Mouse (Mus musculus): ENCODE measurements around the gene Plagl1.

- TF ChIP-seq POLR2A (IDR thresholded peaks at IDR 0.05; ENCODE audit: low read depth, low read length): no peak
- TF ChIP-seq CTCF (IDR thresholded peaks at IDR 0.05; ENCODE audit: borderline replicate concordance, insufficient read depth, low read length): no peak
These were observed 117.8 kb downstream of the Plagl1 start, which contains the start of gene Zc2hc1b for GRCm38 (mm10) chr10:13177973-13178624.
